Mouse (Mus musculus) left cerebral cortex, postnatal 10 days (tissue): Measurements from ENCODE around the gene Cers1. TPM values are rescaled to one million over a fixed set of nuclear protein-coding genes. Genes with fewer than 3 reads are reported as not detected.
A peak's percentile ranks its signal among the peaks of the same experiment; 100 is the strongest.

Experiments
- DNase-seq, 2 experiments: peaks; one replicate each; pipeline ENCODE4 v3.0.0; 2021 to 2022; ENCODE audit warnings: low spot score in 2 of 2, mixed read lengths in 1 of 2; ENCODE audit errors: extremely low spot score in 1 of 2
- intact Hi-C: fragments of 180-260 bp; cut with DNase I; formaldehyde crosslinking; loops from one replicate; pipeline ENCODE4 v1.15.1; 2025
- total RNA-seq, 2 experiments: library from RNA; stranded (reverse); gene quantifications; 2 replicates each; pipeline ENCODE4 v1.2.3; 2021

Cers1 gene
- total RNA-seq, 2 experiments from 2014 or later, result 97.9 to 98.4 TPM

GRCm38 (mm10) chr8:70344279-70344678, 28.7 kb downstream of the Cers1 start:
- no peak for DNase-seq
- intact Hi-C loops, result no loop called here

- DNase-seq, result no peak
- intact Hi-C loops, result no loop called here
Observed at GRCm38 (mm10) chr8:70347443-70347842, 31.9 kb downstream of the Cers1 start.

GRCm38 (mm10) chr8:70347860-70348420, 32.4 kb downstream of the Cers1 start:
- intact Hi-C loops, result no loop called here
- DNase-seq, result no peak

- intact Hi-C loops, result no loop called here
- DNase-seq, result no peak
Observed at GRCm38 (mm10) chr8:70351035-70351999, 35.7 kb downstream of the Cers1 start.

- intact Hi-C loops, result no loop called here
- no peak for DNase-seq
Observed at GRCm38 (mm10) chr8:70352000-70352384, 36.4 kb downstream of the Cers1 start.

GRCm38 (mm10) chr8:70352657-70353151, 37.1 kb downstream of the Cers1 start:
- intact Hi-C loops, result no loop called here
- peak in 1 of 2 experiments; percentile 57 for DNase-seq

- intact Hi-C loops, result no loop called here
- peak; percentile 98 to 100 for DNase-seq
Observed at GRCm38 (mm10) chr8:70353194-70353817, 37.7 kb downstream of the Cers1 start, which contains the start of gene Upf1. Upf1 (minus strand) TSS chr8:70353278.

- DNase-seq, result no peak
- intact Hi-C loops, result no loop called here
Observed at GRCm38 (mm10) chr8:70354004-70354403, 38.4 kb downstream of the Cers1 start.

GRCm38 (mm10) chr8:70356111-70356510, 40.5 kb downstream of the Cers1 start:
- no peak for DNase-seq
- intact Hi-C loops, result no loop called here

GRCm38 (mm10) chr8:70359411-70359810, 43.8 kb downstream of the Cers1 start:
- intact Hi-C loops, result no loop called here
- DNase-seq, result peak in 1 of 2 experiments; percentile 65

- no peak for DNase-seq
- intact Hi-C loops, result no loop called here
Observed at GRCm38 (mm10) chr8:70360769-70361168, 45.2 kb downstream of the Cers1 start.

GRCm38 (mm10) chr8:70361484-70362032, 46.0 kb downstream of the Cers1 start:
- intact Hi-C loops, result no loop called here

GRCm38 (mm10) chr8:70364066-70364465, 48.5 kb downstream of the Cers1 start:
- intact Hi-C loops, result no loop called here
- DNase-seq, result peak in 1 of 2 experiments; percentile 59

More at GRCm38 (mm10) chr8:70361484-70362032, 46.0 kb downstream of the Cers1 start:
- DNase-seq, result no peak

- intact Hi-C loops, result no loop called here
- no peak for DNase-seq
Observed at GRCm38 (mm10) chr8:70366588-70366987, 51.0 kb downstream of the Cers1 start.

- intact Hi-C loops, result no loop called here
- no peak for DNase-seq
Observed at GRCm38 (mm10) chr8:70370476-70370875, 54.9 kb downstream of the Cers1 start.

GRCm38 (mm10) chr8:70371951-70372350, 56.4 kb downstream of the Cers1 start:
- no peak for DNase-seq
- intact Hi-C loops, result no loop called here

GRCm38 (mm10) chr8:70373397-70374317, 58.1 kb downstream of the Cers1 start, which contains the start of gene Comp:
Comp (plus strand) TSS chr8:70373558.
- intact Hi-C loops, result no loop called here
- DNase-seq, result no peak

GRCm38 (mm10) chr8:70374318-70374927, 58.8 kb downstream of the Cers1 start:
- DNase-seq, result peak in 1 of 2 experiments; percentile 84
- intact Hi-C loops, result no loop called here
